Mouse (Mus musculus) embryonic facial prominence, embryonic 11.5 days (tissue): ENCODE data around the gene 1700088E04Rik. TPM values are rescaled to one million over a fixed set of nuclear protein-coding genes. Genes with fewer than 3 reads are reported as not detected.
A peak's percentile ranks its signal among the peaks of the same experiment; 100 is the strongest.

ENCODE experiments used
- ATAC-seq: fragments of 200-750 bp; cut with Nextera tagmentation; replicated peaks from 2 replicates; pipeline ENCODE4 v1.8.0; 2017; ENCODE audit warnings: low read depth; ENCODE audit not compliant: insufficient number of reproducible peaks, low FRiP score, low TSS enrichment
- DNase-seq: peaks from one replicate; pipeline ENCODE4 v3.0.0-alpha.2; 2015; ENCODE audit warnings: low spot score
- H3K27ac ChIP-seq: fragments of 300-500 bp; sonication (generic); replicated peaks from 2 replicates; pipeline ENCODE4 v1.5.1; 2014; ENCODE audit warnings: mild to moderate bottlenecking, low read depth, low read length, control low read depth
- H3K27me3 ChIP-seq: fragments of 300-500 bp; sonication (generic); 2 replicates; pipeline ENCODE4 v1.6.1; 2014; ENCODE audit warnings: mild to moderate bottlenecking, low read length, moderate library complexity, mixed read lengths; ENCODE audit not compliant: control insufficient read depth, insufficient read depth
- H3K36me3 ChIP-seq: fragments of 300-500 bp; sonication (generic); replicated peaks from 2 replicates; pipeline ENCODE4 v1.6.1; 2014; ENCODE audit warnings: low read depth, mild to moderate bottlenecking, low read length, moderate library complexity, mixed read lengths; ENCODE audit not compliant: control insufficient read depth, insufficient read depth
- H3K4me1 ChIP-seq: fragments of 300-500 bp; sonication (generic); 2 replicates; pipeline ENCODE4 v1.6.1; 2014; ENCODE audit warnings: low read length, mixed read lengths; ENCODE audit not compliant: control insufficient read depth, insufficient read depth
- H3K4me2 ChIP-seq: fragments of 300-500 bp; sonication (generic); 2 replicates; pipeline ENCODE4 v1.6.1; 2014; ENCODE audit warnings: low read depth, mild to moderate bottlenecking, control low read depth, low read length, moderate library complexity
- H3K4me3 ChIP-seq: fragments of 300-500 bp; sonication (generic); 2 replicates; pipeline ENCODE4 v1.5.1; 2014; ENCODE audit warnings: low read depth, low read length, control low read depth
- H3K9ac ChIP-seq: fragments of 300-500 bp; sonication (generic); replicated peaks from 2 replicates; pipeline ENCODE4 v1.6.1; 2014; ENCODE audit warnings: mild to moderate bottlenecking, control low read depth, low read length
- H3K9me3 ChIP-seq: fragments of 300-500 bp; sonication (generic); replicated peaks from 2 replicates; pipeline ENCODE4 v1.6.1; 2016; ENCODE audit warnings: mild to moderate bottlenecking, low read length, inconsistent platforms, mixed read lengths; ENCODE audit not compliant: control insufficient read depth
- WGBS: fragments of 180-500 bp; shearing (Covaris S2); extraction: QIAGEN DNeasy Blood & Tissue Kit; methylation state at CpG from one replicate; pipeline ENCODE4 v1.1.7; 2014; 5-methylcytosine and 5-hydroxymethylcytosine counted together
- polyA plus RNA-seq: library from polyadenylated mRNA; unstranded; fragments of >200 nt; fragmentation: Nextera tagmentation; extraction: Ambion mirVana; gene quantifications from 2 replicates; pipeline ENCODE4 v1.2.1, GENCODE M21; 2014

Gene 1700088E04Rik
- polyA plus RNA-seq, 1 experiment from 2014 or later, result 6.8 TPM

GRCm38 (mm10) chr15:79097611-79098025 lies 43.4 kb downstream of the 1700088E04Rik start:
- DNase-seq, result no peak
- Histone ChIP-seq H3K27me3 (no peaks in the 10 kb centered on the region), H3K4me2 (no peak overlapping the region), H3K9me3 (no peaks in the 10 kb centered on the region), H3K36me3 (peaks cover 9% of the 10 kb centered on the region), H3K27ac (peak overlapping the region; percentile 20; the same call in 1 of the 2 replicates), H3K9ac (no peak overlapping the region), H3K4me1 (peaks cover 2% of the 10 kb centered on the region), H3K4me3 (no peak overlapping the region)
- ATAC-seq, result no peak
- WGBS, result 56% methylated on average over 6 of the region's 6 CpGs

GRCm38 (mm10) chr15:79097135-79097534 lies 43.9 kb downstream of the 1700088E04Rik start:
- peak; percentile 26 for DNase-seq
- Histone ChIP-seq H3K27ac (0 out of 2 replicates have a peak overlapping the region, but pooled peaks have one; percentile 20), H3K9me3 (no peaks in the 10 kb centered on the region), H3K27me3 (no peaks in the 10 kb centered on the region), H3K9ac (no peak overlapping the region), H3K4me2 (no peak overlapping the region), H3K4me3 (no peak overlapping the region), H3K36me3 (peaks cover 11% of the 10 kb centered on the region), H3K4me1 (peaks cover 2% of the 10 kb centered on the region)
- ATAC-seq, result no peak
- 43% methylated on average over 2 of the region's 2 CpGs for WGBS

DNA sequence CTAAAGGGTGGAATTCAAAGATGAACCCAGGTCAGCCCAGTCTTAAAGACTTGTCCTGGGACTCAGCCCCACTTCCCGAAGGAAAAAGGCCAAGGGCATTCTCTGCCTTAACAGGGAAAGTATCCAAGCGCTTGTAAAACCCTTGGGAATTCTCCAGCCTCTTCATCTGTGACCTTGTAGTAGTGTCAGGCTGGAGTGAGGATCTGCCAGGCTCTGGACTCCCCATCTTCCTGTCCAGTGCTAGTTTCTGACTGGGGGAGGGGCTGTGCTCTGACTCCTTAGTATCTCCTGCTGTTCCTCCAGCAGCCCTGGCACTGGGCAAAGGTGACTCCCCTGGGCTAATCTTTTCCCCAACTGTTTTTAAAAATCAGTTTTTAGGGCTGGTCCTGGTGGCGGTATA lies 44.5 kb downstream of the 1700088E04Rik start:
- peaks cover 2% of the 10 kb centered on the region for H3K4me1 ChIP-seq
- peaks cover 13% of the 10 kb centered on the region for H3K36me3 ChIP-seq
- no peaks in the 10 kb centered on the region for H3K27me3 ChIP-seq
- DNase-seq (no peak), ATAC-seq (no peak)
- H3K4me2 ChIP-seq, result no peak overlapping the region
- no peak overlapping the region for H3K27ac ChIP-seq
- H3K4me3 ChIP-seq, result no peak overlapping the region
- no peak overlapping the region for H3K9ac ChIP-seq
- 58% methylated on average over 3 of the region's 3 CpGs for WGBS
- no peaks in the 10 kb centered on the region for H3K9me3 ChIP-seq

DNA sequence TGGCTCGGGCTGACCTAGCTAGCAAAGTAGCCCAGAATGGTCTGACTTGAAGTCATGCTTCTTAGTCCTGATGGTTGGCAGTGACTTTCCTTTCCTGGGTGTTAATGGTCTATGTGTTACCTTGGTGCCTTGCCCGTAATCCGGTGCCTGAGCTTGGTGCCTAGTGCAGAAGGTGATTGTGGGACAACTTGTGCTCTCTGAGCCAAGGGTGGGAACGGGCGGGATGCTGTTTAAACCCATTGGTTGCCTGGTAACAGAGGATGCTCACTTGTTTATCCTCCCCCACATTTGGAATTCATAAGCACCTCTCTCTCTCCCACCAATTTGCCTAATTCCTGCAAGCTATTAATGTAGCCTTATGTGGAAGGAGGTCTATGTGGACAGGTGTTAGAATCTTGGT lies 45.6 kb downstream of the 1700088E04Rik start:
- peaks cover 17% of the 10 kb centered on the region for H3K36me3 ChIP-seq
- no peak overlapping the region for H3K4me3 ChIP-seq

DNA sequence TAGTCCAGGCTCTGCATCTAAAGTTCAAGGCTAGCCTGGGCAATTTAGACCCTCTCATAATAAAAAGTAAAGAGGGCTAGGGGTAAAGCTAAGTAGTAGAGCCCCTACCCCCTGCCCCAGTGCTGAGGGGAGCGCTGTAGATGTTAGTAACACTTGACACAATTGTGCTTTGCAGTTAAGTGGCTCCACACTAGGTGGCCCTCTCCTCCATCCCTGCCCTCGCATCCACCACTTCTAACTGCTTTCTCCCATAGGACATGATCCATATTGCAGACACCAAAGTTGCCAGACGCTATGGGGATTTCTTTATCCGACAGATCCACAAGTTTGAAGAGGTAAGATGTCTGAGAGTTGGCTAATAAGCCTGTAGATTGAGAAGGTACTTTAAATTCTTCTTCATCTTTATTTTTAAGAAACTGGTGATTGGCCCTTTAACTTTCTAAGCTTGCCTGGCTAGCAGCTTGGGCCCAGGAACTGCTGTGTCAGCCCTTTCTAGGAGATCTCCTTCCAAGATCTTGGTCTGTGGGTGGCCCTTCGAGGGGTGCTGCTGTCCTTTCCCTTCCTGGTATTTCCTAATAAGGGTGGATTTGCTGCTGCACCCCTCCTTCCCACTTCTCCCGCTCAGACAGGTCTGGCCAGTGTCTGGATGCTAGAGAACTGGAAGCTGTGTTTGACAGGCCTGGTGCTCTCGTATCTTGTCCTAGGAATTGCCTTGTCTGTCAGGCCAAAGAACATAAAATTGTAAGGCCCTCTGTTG lies 47.8 kb downstream of the 1700088E04Rik start:
- Histone ChIP-seq H3K4me3 (no peak overlapping the region), H3K9me3 (no peaks in the 10 kb centered on the region), H3K27me3 (no peaks in the 10 kb centered on the region), H3K4me2 (no peak overlapping the region), H3K36me3 (peaks cover 26% of the 10 kb centered on the region), H3K9ac (no peak overlapping the region), H3K4me1 (peaks cover 2% of the 10 kb centered on the region), H3K27ac (no peak overlapping the region)
- DNase-seq, result no peak
- ATAC-seq, result no peak
- 81% methylated on average over 7 of the region's 7 CpGs for whole genome bisulfite sequencing

More for the DNA sequence above, 45.6 kb downstream of the 1700088E04Rik start:
- H3K4me1 ChIP-seq, result peaks cover 2% of the 10 kb centered on the region
- DNase-seq, result no peak
- H3K4me2 ChIP-seq, result no peak overlapping the region
- no peak for ATAC-seq
- no peaks in the 10 kb centered on the region for H3K27me3 ChIP-seq
- WGBS, result 86% methylated on average over 5 of the region's 5 CpGs
- no peak overlapping the region for H3K27ac ChIP-seq
- no peak overlapping the region for H3K9ac ChIP-seq
- H3K9me3 ChIP-seq, result no peaks in the 10 kb centered on the region

DNA sequence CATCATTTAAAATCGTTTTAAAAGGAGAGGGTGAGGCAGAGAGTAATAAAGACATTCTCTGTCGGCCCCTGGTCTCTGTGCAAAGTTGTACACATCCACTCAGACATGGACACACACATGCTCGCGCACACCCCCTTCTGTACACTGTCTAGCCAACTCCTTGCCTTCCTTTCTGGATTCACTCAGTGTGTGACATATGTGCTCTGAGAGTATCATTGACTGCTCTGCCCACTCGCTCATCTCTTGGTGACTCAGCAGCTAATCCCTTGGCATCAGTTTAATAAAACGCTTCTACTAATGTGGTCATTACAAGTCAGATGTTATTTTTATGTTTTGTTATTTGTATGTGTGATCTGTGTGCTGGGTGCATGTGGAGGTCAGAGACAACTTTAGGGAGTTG lies 48.8 kb downstream of the 1700088E04Rik start:
- no peak overlapping the region for H3K4me2 ChIP-seq
- 90% methylated on average over 6 of the region's 6 CpGs for WGBS
- peaks cover 27% of the 10 kb centered on the region for H3K36me3 ChIP-seq
- DNase-seq (no peak), ATAC-seq (no peak)
- no peak overlapping the region for H3K27ac ChIP-seq
- H3K4me3 ChIP-seq, result no peak overlapping the region
- no peaks in the 10 kb centered on the region for H3K27me3 ChIP-seq
- H3K9me3 ChIP-seq, result no peaks in the 10 kb centered on the region
- H3K9ac ChIP-seq, result no peak overlapping the region
- H3K4me1 ChIP-seq, result no peaks in the 10 kb centered on the region

DNA sequence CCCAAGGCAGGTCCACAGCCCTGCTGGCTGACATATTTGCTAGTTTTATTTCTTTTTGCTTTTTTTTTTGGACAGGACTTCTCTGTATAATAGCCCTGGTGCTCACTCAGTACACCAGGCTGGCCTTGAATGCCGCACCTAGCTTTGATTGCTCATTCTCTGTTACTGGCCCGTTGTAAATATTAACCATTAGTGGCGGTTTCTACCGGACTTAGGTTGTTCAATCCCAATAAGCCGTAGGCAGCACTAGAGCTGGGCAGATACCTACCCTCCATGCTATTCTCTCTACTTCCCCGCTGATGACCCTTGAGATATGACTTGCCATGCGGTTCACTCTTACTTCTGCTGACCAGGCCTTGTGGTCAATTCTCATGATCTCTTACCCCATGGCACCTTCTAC lies 61.5 kb downstream of the 1700088E04Rik start:
- no peak for ATAC-seq
- Histone ChIP-seq H3K4me2 (no peak overlapping the region), H3K4me3 (no peak overlapping the region), H3K27me3 (no peaks in the 10 kb centered on the region), H3K27ac (no peak overlapping the region), H3K9me3 (no peaks in the 10 kb centered on the region), H3K36me3 (peaks cover 28% of the 10 kb centered on the region), H3K9ac (no peak overlapping the region), H3K4me1 (no peaks in the 10 kb centered on the region; the same call in 1 of the 2 replicates)
- 96% methylated on average over 7 of the region's 7 CpGs for WGBS
- no peak for DNase-seq
